Mouse (Mus musculus) hindbrain, embryonic 13.5 days (tissue): ENCODE data around the gene Rnf187. TPM values are rescaled to one million over a fixed set of nuclear protein-coding genes. Genes with fewer than 3 reads are reported as not detected.

Experiments
- ATAC-seq: fragments of 200-750 bp; cut with Nextera tagmentation; 2 replicates; pipeline ENCODE4 v1.8.0; 2017; ENCODE audit warnings: moderate TSS enrichment; ENCODE audit not compliant: low FRiP score
- H3K27ac ChIP-seq: fragments of 300-500 bp; sonication (generic); 2 replicates; pipeline ENCODE4 v1.5.1; 2015; ENCODE audit warnings: inconsistent platforms, mild to moderate bottlenecking, moderate library complexity
- H3K27me3 ChIP-seq: fragments of 300-500 bp; sonication (generic); 2 replicates; pipeline ENCODE4 v1.6.1; 2015; ENCODE audit warnings: mild to moderate bottlenecking, inconsistent platforms
- H3K36me3 ChIP-seq: fragments of 300-500 bp; sonication (generic); 2 replicates; pipeline ENCODE4 v1.6.1; 2015; ENCODE audit warnings: mild to moderate bottlenecking, inconsistent platforms
- H3K4me1 ChIP-seq: fragments of 300-500 bp; sonication (generic); replicated peaks from 2 replicates; pipeline ENCODE4 v1.6.1; 2015; ENCODE audit warnings: inconsistent platforms
- H3K4me2 ChIP-seq: fragments of 300-500 bp; sonication (generic); 2 replicates; pipeline ENCODE4 v1.6.1; 2015; ENCODE audit warnings: inconsistent platforms, mild to moderate bottlenecking, moderate library complexity
- H3K4me3 ChIP-seq: fragments of 300-500 bp; sonication (generic); 2 replicates; pipeline ENCODE4 v1.5.1; 2015; ENCODE audit warnings: mild to moderate bottlenecking, inconsistent platforms
- H3K9ac ChIP-seq: fragments of 300-500 bp; sonication (generic); 2 replicates; pipeline ENCODE4 v1.6.1; 2015; ENCODE audit warnings: mild to moderate bottlenecking, inconsistent platforms
- H3K9me3 ChIP-seq: fragments of 300-500 bp; sonication (generic); 2 replicates; pipeline ENCODE4 v1.6.1; 2016; ENCODE audit warnings: inconsistent platforms
- WGBS: fragments of 180-500 bp; shearing (Covaris S2); methylation state at CpG from one replicate; pipeline ENCODE4 v1.1.7; 2015; 5-methylcytosine and 5-hydroxymethylcytosine counted together
- polyA plus RNA-seq: library from polyadenylated mRNA; unstranded; fragments of >200 nt; fragmentation: Nextera tagmentation; extraction: Ambion mirVana; gene quantifications from 2 replicates; pipeline ENCODE4 v1.2.1, GENCODE M21; 2015

Gene Rnf187
- polyA plus RNA-seq, 1 experiment from 2014 or later = 540 TPM

- Histone ChIP-seq H3K27me3 (no peaks in the 10 kb centered on the region), H3K9ac (peak within 1 kb of the TSS; percentile 93), H3K9me3 (no peaks in the 10 kb centered on the region), H3K36me3 (peaks cover 19% of the 10 kb centered on the region), H3K4me2 (peak within 1 kb of the TSS; percentile 100), H3K4me1 (peaks cover 61% of the 10 kb centered on the region), H3K4me3 (peak within 1 kb of the TSS; percentile 99), H3K27ac (peak within 1 kb of the TSS; percentile 83)
- WGBS = under 1% methylated on average over 64 of the region's 64 CpGs
- ATAC-seq = peak; percentile 86
These were observed 39.5 kb upstream of the Rnf187 start, which contains the start of gene Trim11 for GRCm38 (mm10) chr11:58978027-58978705. Gene Trim11, plus strand, starts transcription at chr11:58978093.

- H3K27me3 ChIP-seq = no peaks in the 10 kb centered on the region
- peak; percentile 56 for ATAC-seq
- peak overlapping the region; percentile 83 for H3K27ac ChIP-seq
- H3K9me3 ChIP-seq = no peaks in the 10 kb centered on the region
- H3K4me3 ChIP-seq = peak overlapping the region; percentile 99
- H3K9ac ChIP-seq = peak overlapping the region; percentile 93
- WGBS = 0% methylated on average over 21 of the region's 21 CpGs
- H3K4me1 ChIP-seq = peaks cover 61% of the 10 kb centered on the region
- peak overlapping the region; percentile 100 for H3K4me2 ChIP-seq
- H3K36me3 ChIP-seq = peaks cover 15% of the 10 kb centered on the region
These were observed 38.9 kb upstream of the Rnf187 start for GRCm38 (mm10) chr11:58977607-58978026.

GRCm38 (mm10) chr11:58977150-58977549 lies 38.4 kb upstream of the Rnf187 start:
- WGBS = under 1% methylated on average over 29 of the region's 29 CpGs
- Histone ChIP-seq H3K27me3 (no peaks in the 10 kb centered on the region), H3K4me1 (peaks cover 61% of the 10 kb centered on the region), H3K27ac (peak overlapping the region; percentile 83), H3K9ac (peak overlapping the region; percentile 93), H3K9me3 (no peaks in the 10 kb centered on the region), H3K36me3 (peaks cover 15% of the 10 kb centered on the region), H3K4me3 (peak overlapping the region; percentile 99), H3K4me2 (peak overlapping the region; percentile 100)
- no peak for ATAC-seq

GRCm38 (mm10) chr11:58974414-58974813 lies 35.7 kb upstream of the Rnf187 start:
- no peak for ATAC-seq
- Histone ChIP-seq H3K36me3 (peaks cover 38% of the 10 kb centered on the region), H3K4me1 (peaks cover 33% of the 10 kb centered on the region), H3K27ac (no peak overlapping the region), H3K4me2 (no peak overlapping the region), H3K4me3 (no peak overlapping the region), H3K9me3 (no peaks in the 10 kb centered on the region), H3K9ac (no peak overlapping the region), H3K27me3 (no peaks in the 10 kb centered on the region)
- 93% methylated on average over 3 of the region's 3 CpGs for WGBS

DNA sequence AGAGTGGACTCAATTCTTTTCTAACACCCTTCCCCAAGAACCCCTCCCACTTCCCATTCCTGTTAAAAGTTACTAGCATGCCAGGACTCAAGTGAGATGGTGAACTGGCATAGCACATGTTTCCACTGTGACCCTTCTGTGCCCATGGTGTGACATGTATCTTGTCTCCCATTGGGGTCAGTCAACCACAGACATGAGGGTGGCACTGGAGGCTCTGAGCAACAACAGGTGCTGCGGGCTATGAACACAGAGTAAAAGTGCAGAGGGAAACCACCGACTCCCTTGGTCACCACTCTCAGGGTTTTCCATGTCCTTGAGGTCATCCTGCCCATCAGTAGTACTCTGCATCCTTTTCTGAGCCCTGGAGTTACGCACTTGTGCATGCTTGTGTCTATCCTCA lies 33.1 kb upstream of the Rnf187 start:
- Histone ChIP-seq H3K27me3 (no peaks in the 10 kb centered on the region), H3K9ac (no peak overlapping the region), H3K4me2 (no peak overlapping the region), H3K27ac (no peak overlapping the region), H3K9me3 (no peaks in the 10 kb centered on the region), H3K36me3 (peaks cover 52% of the 10 kb centered on the region), H3K4me3 (no peak overlapping the region), H3K4me1 (peaks cover 18% of the 10 kb centered on the region)
- ATAC-seq = no peak
- 93% methylated on average over 3 of the region's 3 CpGs for WGBS

- 90% methylated on average over 21 of the region's 21 CpGs for WGBS
- H3K4me3 ChIP-seq = no peak overlapping the region
- peaks cover 15% of the 10 kb centered on the region for H3K4me1 ChIP-seq
- H3K27me3 ChIP-seq = no peaks in the 10 kb centered on the region
- no peaks in the 10 kb centered on the region for H3K9me3 ChIP-seq
- H3K9ac ChIP-seq = no peak overlapping the region
- H3K36me3 ChIP-seq = peaks cover 52% of the 10 kb centered on the region
- H3K27ac ChIP-seq = no peak overlapping the region
- ATAC-seq = no peak
- no peak overlapping the region for H3K4me2 ChIP-seq
These were observed 32.3 kb upstream of the Rnf187 start for GRCm38 (mm10) chr11:58970831-58971530.

DNA sequence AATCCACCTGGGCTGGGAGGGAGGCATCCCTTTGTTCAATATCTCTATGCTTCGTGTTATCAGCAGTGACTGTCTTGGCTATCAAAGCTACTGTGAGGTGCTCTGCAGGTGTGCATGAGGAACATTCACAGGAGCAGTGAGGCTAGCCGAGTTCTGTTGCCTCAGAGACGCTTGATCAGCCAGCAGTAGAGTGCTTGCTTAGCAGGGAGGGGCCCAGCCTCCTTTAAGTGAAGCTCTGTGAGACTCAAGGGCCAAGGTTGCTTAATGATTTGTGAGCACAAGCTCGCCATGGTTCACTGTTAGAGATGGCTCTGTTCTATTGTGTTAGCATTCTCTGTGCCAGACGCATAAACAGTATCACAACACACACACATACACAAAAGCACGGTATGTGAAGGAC lies 30.9 kb upstream of the Rnf187 start:
- WGBS = 77% methylated on average over 6 of the region's 6 CpGs
- Histone ChIP-seq H3K9ac (no peak overlapping the region), H3K4me3 (no peak overlapping the region), H3K9me3 (no peaks in the 10 kb centered on the region), H3K27me3 (no peaks in the 10 kb centered on the region), H3K4me1 (peaks cover 14% of the 10 kb centered on the region), H3K27ac (no peak overlapping the region), H3K36me3 (peaks cover 50% of the 10 kb centered on the region), H3K4me2 (no peak overlapping the region)
- no peak for ATAC-seq

GRCm38 (mm10) chr11:58969027-58969426 lies 30.3 kb upstream of the Rnf187 start:
- no peak for ATAC-seq
- H3K4me3 ChIP-seq = no peak overlapping the region
- peaks cover 46% of the 10 kb centered on the region for H3K36me3 ChIP-seq
- H3K9ac ChIP-seq = no peak overlapping the region
- H3K27me3 ChIP-seq = no peaks in the 10 kb centered on the region
- no peaks in the 10 kb centered on the region for H3K9me3 ChIP-seq
- peaks cover 11% of the 10 kb centered on the region for H3K4me1 ChIP-seq
- WGBS = 85% methylated on average over 8 of the region's 8 CpGs
- no peak overlapping the region for H3K4me2 ChIP-seq
- H3K27ac ChIP-seq = no peak overlapping the region

DNA sequence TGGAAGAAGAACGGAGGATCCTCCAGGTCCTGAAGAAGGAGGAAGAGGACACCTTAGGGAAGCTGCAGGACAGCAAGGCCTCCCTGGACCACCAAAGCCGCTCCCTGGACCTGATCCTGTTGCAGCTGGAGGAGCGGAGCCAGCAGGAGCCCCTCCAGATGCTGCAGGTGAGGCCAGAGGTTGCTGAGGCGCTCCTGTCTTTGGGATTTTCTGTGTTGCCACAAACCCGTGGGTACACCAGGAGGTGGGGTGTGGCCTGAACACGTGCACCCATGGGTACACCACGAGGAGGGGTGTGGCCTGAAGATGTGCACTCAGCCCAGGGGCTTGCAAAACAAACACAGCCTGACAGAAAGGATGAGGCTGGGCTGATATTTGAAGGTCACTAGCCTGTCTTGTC lies 29.8 kb upstream of the Rnf187 start:
- Histone ChIP-seq H3K9ac (no peak overlapping the region), H3K27me3 (no peaks in the 10 kb centered on the region), H3K4me3 (no peak overlapping the region), H3K4me1 (peaks cover 9% of the 10 kb centered on the region), H3K36me3 (peaks cover 46% of the 10 kb centered on the region), H3K9me3 (no peaks in the 10 kb centered on the region), H3K27ac (no peak overlapping the region), H3K4me2 (no peak overlapping the region)
- no peak for ATAC-seq
- 84% methylated on average over 7 of the region's 7 CpGs for WGBS

- no peak for ATAC-seq
- 98% methylated on average over 1 of the region's 1 CpGs for WGBS
- Histone ChIP-seq H3K27ac (no peak overlapping the region), H3K4me1 (peaks cover 13% of the 10 kb centered on the region), H3K9ac (no peak overlapping the region), H3K9me3 (no peaks in the 10 kb centered on the region), H3K36me3 (peaks cover 43% of the 10 kb centered on the region), H3K27me3 (peaks cover under 1% of the 10 kb centered on the region; the same call in 1 of the 2 replicates), H3K4me2 (no peak overlapping the region), H3K4me3 (no peak overlapping the region)
These were observed 28.6 kb upstream of the Rnf187 start for GRCm38 (mm10) chr11:58967346-58967745.

- peaks cover 13% of the 10 kb centered on the region for H3K4me1 ChIP-seq
- H3K9me3 ChIP-seq = no peaks in the 10 kb centered on the region
- H3K4me2 ChIP-seq = no peak overlapping the region
- no peak overlapping the region for H3K4me3 ChIP-seq
- peak overlapping the region; percentile 53; the same call in 1 of the 2 replicates for H3K9ac ChIP-seq
- peaks cover 22% of the 10 kb centered on the region for H3K36me3 ChIP-seq
- no peak for ATAC-seq
- 49% methylated on average over 12 of the region's 12 CpGs for WGBS
- no peak overlapping the region for H3K27ac ChIP-seq
- peaks cover 8% of the 10 kb centered on the region; the same call in 1 of the 2 replicates for H3K27me3 ChIP-seq
These were observed 26.5 kb upstream of the Rnf187 start for GRCm38 (mm10) chr11:58965001-58965760.

DNA sequence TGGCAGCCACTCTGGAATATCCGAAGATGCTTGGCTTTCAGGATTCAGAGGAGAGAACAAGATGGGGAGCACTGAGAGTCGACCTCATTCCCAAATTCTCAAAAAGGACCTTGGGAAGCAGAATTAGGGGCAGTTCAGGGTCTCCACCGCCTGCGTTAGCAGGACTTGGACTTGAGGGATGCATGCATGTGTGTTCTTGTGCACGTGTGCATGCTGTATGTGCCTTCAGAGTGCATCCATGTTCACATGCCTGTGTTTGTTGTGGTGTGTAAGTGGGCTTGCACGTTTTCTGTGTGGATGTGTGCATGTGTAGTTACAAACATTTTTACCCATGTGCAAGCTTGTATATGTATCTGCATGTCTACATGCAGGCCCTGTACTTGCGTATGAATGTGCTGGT lies 25.5 kb upstream of the Rnf187 start:
- Histone ChIP-seq H3K27ac (no peak overlapping the region), H3K4me3 (no peak overlapping the region), H3K4me2 (no peak overlapping the region), H3K4me1 (peaks cover 20% of the 10 kb centered on the region), H3K9ac (no peak overlapping the region), H3K27me3 (peaks cover 8% of the 10 kb centered on the region; the same call in 1 of the 2 replicates), H3K9me3 (no peaks in the 10 kb centered on the region), H3K36me3 (peaks cover 12% of the 10 kb centered on the region; the same call in 1 of the 2 replicates)
- 89% methylated on average over 7 of the region's 7 CpGs for WGBS
- no peak for ATAC-seq
